Mouse (Mus musculus) forebrain, embryonic 14.5 days (tissue): ENCODE results near the gene Asb18. TPM values are rescaled to one million over a fixed set of nuclear protein-coding genes. Genes with fewer than 3 reads are reported as not detected.

Experiments
- ATAC-seq: fragments of 200-750 bp; cut with Nextera tagmentation; 2 replicates; pipeline ENCODE4 v1.8.0; 2017; ENCODE audit warnings: mild to moderate bottlenecking, moderate library complexity
- DNase-seq: peaks from one replicate; pipeline ENCODE4 v3.0.0-alpha.2; 2015; ENCODE audit warnings: low spot score
- H3K27ac ChIP-seq: fragments of 300-500 bp; sonication (generic); 2 replicates; pipeline ENCODE4 v1.5.1; 2014; ENCODE audit warnings: low read depth, mild to moderate bottlenecking, control low read depth, low read length, moderate library complexity
- H3K27me3 ChIP-seq: fragments of 300-500 bp; sonication (generic); replicated peaks from 2 replicates; pipeline ENCODE4 v1.6.1; 2014; ENCODE audit warnings: low read length, control low read depth, mixed read lengths; ENCODE audit not compliant: control insufficient read depth, insufficient read depth
- H3K36me3 ChIP-seq: fragments of 300-500 bp; sonication (generic); 2 replicates; pipeline ENCODE4 v1.6.1; 2014; ENCODE audit warnings: low read length, control low read depth; ENCODE audit not compliant: control insufficient read depth, insufficient read depth
- H3K4me1 ChIP-seq: fragments of 300-500 bp; sonication (generic); 2 replicates; pipeline ENCODE4 v1.6.1; 2014; ENCODE audit warnings: antibody characterized with exemption, low read length, control low read depth; ENCODE audit not compliant: control insufficient read depth, insufficient read depth
- H3K4me2 ChIP-seq: fragments of 300-500 bp; sonication (generic); 2 replicates; pipeline ENCODE4 v1.6.1; 2014; ENCODE audit warnings: mild to moderate bottlenecking, control low read depth, low read length
- H3K4me3 ChIP-seq: fragments of 300-500 bp; sonication (generic); 2 replicates; pipeline ENCODE4 v1.5.1; 2014; ENCODE audit warnings: low read depth, low read length, control low read depth
- H3K9ac ChIP-seq: fragments of 300-500 bp; sonication (generic); 2 replicates; pipeline ENCODE4 v1.6.1; 2014; ENCODE audit warnings: mild to moderate bottlenecking, low read length, control low read depth, moderate library complexity
- H3K9me3 ChIP-seq: fragments of 300-500 bp; sonication (generic); replicated peaks from 2 replicates; pipeline ENCODE4 v1.6.1; 2016; ENCODE audit warnings: low read length, control low read depth, mixed read lengths; ENCODE audit not compliant: control insufficient read depth
- WGBS: fragments of 180-500 bp; shearing (Covaris S2); extraction: QIAGEN DNeasy Blood & Tissue Kit; methylation state at CpG from one replicate; pipeline ENCODE4 v1.1.7; 2014; 5-methylcytosine and 5-hydroxymethylcytosine counted together
- polyA plus RNA-seq: library from polyadenylated mRNA; unstranded; fragments of >200 nt; fragmentation: Nextera tagmentation; extraction: Ambion mirVana; gene quantifications from 2 replicates; pipeline ENCODE4 v1.2.1, GENCODE M21; 2014

Asb18 gene
- polyA plus RNA-seq, 1 experiment from 2014 or later = 0.05 TPM

- peaks cover 9% of the 10 kb centered on the region for H3K4me1 ChIP-seq
- H3K4me2 ChIP-seq = 0 out of 2 replicates have a peak overlapping the region, but pooled peaks have one; percentile 16
- DNase-seq (no peak), ATAC-seq (no peak)
- no peak overlapping the region for H3K4me3 ChIP-seq
- H3K9me3 ChIP-seq = no peaks in the 10 kb centered on the region
- no peaks in the 10 kb centered on the region for H3K36me3 ChIP-seq
- H3K27ac ChIP-seq = no peak overlapping the region
- H3K27me3 ChIP-seq = peaks cover 97% of the 10 kb centered on the region
- no peak overlapping the region for H3K9ac ChIP-seq
- WGBS = under 1% methylated on average over 21 of the region's 21 CpGs
Measured at GRCm38 (mm10) chr1:89933786-89934185, 80.7 kb downstream of the Asb18 start.

GRCm38 (mm10) chr1:89933028-89933427 is 81.4 kb downstream of the Asb18 start:
- no peak overlapping the region for H3K4me3 ChIP-seq
- 3% methylated on average over 6 of the region's 6 CpGs for WGBS

DNA sequence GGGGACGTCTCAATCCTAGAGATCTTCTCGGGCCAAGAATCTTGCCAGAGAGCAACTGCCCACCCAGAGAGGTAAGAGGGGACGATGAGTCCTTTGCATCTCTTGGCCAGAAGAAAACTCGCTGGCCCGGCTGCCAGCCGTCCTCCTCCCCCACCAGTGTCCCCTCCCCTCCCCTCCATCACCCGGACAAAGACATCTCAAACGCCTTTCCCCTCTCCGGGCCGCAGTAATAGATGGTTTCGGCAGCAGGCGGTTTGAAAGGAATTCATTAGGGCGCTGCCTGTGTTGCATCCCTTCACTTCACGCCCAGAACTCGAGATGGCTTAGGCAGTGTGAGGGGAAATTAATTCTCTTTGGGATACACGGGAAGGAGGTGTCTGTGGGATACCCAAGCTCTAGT is 81.8 kb downstream of the Asb18 start:
- peaks cover 98% of the 10 kb centered on the region for H3K27me3 ChIP-seq
- no peak overlapping the region for H3K4me3 ChIP-seq
- no peaks in the 10 kb centered on the region for H3K36me3 ChIP-seq
- ATAC-seq = no peak
- peak; percentile 38 for DNase-seq
- peaks cover 9% of the 10 kb centered on the region for H3K4me1 ChIP-seq
- no peak overlapping the region for H3K9ac ChIP-seq
- H3K9me3 ChIP-seq = no peaks in the 10 kb centered on the region
- no peak overlapping the region; the same call in 1 of the 2 replicates for H3K4me2 ChIP-seq
- WGBS = 2% methylated on average over 16 of the region's 16 CpGs
- H3K27ac ChIP-seq = no peak overlapping the region; the same call in 1 of the 2 replicates

More at GRCm38 (mm10) chr1:89933028-89933427, 81.4 kb downstream of the Asb18 start:
- H3K27me3 ChIP-seq = peaks cover 98% of the 10 kb centered on the region
- H3K4me1 ChIP-seq = peaks cover 9% of the 10 kb centered on the region
- H3K4me2 ChIP-seq = no peak overlapping the region
- H3K36me3 ChIP-seq = no peaks in the 10 kb centered on the region
- H3K27ac ChIP-seq = no peak overlapping the region
- no peaks in the 10 kb centered on the region for H3K9me3 ChIP-seq
- no peak overlapping the region for H3K9ac ChIP-seq
- DNase-seq (peak; percentile 24), ATAC-seq (no peak)

DNA sequence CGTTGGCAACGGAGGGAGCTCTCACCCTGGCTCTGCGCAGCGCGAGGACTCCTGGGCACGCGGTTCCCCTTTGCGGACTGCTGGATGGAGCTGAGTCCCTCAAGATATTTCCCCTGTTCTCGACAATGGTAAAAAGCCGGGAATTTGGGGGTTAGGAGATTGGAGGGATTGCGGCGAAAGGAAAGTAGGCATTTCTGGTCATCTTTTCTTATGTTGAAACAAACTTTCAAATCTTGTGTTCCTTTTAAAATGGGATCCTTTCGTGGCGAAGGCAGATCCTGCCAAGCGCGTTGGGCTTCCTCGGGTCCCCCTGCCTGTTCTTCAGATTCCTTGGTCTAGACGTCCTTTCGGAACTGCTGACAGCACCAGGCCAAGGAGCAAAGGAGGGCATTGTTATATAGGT is 82.4 kb downstream of the Asb18 start:
- Histone ChIP-seq H3K27ac (no peak overlapping the region; the same call in 1 of the 2 replicates), H3K9ac (no peak overlapping the region), H3K4me1 (peaks cover 9% of the 10 kb centered on the region), H3K9me3 (no peaks in the 10 kb centered on the region), H3K36me3 (no peaks in the 10 kb centered on the region), H3K27me3 (peaks cover 98% of the 10 kb centered on the region), H3K4me2 (peak overlapping the region; percentile 50; the same call in 1 of the 2 replicates), H3K4me3 (peak overlapping the region; percentile 35; the same call in 1 of the 2 replicates)
- under 1% methylated on average over 19 of the region's 19 CpGs for WGBS
- DNase-seq (peak; percentile 33), ATAC-seq (no peak)

DNA sequence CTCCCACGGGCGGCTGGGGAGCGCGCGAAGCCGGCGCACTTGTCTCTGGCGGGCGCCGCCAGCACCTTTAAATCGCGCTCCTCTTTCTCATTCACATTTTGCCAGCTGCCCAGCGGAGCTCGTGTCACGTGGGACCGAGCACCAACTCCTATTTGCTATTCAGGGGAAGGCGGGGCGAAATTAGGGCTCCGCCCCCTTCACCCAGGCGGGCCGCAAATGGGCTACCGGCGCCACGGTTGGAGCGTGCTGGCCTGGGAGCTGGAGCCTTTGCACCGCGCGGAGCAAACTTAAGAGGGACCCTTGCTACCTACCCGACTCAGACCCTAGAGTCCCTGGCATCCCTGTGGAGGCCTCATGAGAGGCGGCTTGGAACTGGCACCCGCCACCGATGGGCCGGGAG is 83.3 kb downstream of the Asb18 start, which contains the start of gene Gbx2:
Gbx2 (minus strand) TSS at position 60 of the 400 bp plus-strand sequence.
- under 1% methylated on average over 33 of the region's 33 CpGs for WGBS
- Histone ChIP-seq H3K27me3 (peaks cover 98% of the 10 kb centered on the region), H3K9ac (peak within 1 kb of the TSS; percentile 44), H3K4me3 (peak within 1 kb of the TSS; percentile 35), H3K4me1 (peaks cover 9% of the 10 kb centered on the region), H3K4me2 (peak within 1 kb of the TSS; percentile 50), H3K36me3 (no peaks in the 10 kb centered on the region), H3K9me3 (no peaks in the 10 kb centered on the region), H3K27ac (peak within 1 kb of the TSS; percentile 40; the same call in 1 of the 2 replicates)
- peak; percentile 66 for ATAC-seq
- DNase-seq = peak; percentile 83

DNA sequence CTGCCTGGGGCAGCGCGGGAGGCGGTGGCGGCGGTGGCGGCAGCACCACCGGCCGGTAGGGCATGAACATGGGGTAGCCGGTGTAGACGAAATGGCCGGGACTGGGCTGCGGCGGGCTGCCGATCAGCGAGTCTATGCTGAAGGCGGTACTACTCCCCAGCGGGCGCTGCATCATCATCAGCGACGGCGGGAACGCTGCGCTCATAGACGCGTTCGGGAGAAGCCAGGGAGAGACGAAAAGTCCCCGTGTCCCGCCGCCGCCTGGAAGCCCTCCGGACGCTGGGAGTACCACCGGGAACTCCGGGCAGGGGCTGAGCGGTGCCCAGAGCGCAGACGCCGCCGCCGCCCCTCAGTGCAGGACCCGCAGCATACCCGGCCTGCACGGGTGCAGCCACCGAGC is 83.9 kb downstream of the Asb18 start:
- WGBS = under 1% methylated on average over 30 of the region's 45 CpGs

DNA sequence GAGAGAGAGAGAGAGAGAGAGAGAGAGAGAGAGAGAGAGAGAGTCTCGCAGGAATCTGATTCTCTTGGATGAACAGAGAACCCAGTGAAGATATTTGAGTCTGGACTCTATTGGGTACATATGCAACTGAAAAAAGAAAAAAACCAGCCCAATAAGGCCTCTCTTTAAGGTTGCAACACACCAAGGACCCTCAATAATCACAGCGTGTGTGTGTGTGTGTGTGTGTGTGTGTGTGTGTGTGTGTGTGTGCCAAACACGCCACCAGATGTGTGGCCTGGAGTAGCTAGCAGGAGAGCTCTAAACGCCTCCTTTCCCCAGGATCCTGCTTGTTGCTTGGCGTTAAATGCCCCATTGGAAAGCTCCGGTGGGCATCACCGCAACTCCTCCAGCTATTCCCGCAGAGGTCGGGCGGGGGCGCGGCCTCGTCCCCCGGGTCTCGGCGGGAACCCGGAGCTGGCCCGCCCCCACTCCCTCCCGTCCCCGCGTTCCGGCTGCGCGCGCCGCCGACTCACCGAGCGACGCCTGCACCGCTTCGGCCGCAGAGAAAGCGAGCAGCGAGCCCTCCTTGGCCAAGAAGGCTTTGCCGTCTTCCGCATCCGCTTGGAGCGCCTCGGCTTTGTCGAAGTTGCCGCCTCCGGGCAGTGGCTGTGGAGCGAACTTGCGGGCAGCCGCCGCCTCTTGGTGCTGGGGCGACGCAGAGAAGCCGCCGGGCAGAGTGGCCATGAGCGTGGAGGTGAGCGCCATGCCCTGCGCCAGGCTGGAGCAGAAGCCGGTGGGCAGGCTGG is 84.6 kb downstream of the Asb18 start:
- Histone ChIP-seq H3K4me2 (peak overlapping the region; percentile 50), H3K4me1 (peaks cover 11% of the 10 kb centered on the region), H3K36me3 (no peaks in the 10 kb centered on the region), H3K9ac (peak overlapping the region; percentile 44), H3K27me3 (peaks cover 97% of the 10 kb centered on the region), H3K4me3 (peak overlapping the region; percentile 35), H3K27ac (peak overlapping the region; percentile 40; the same call in 1 of the 2 replicates), H3K9me3 (no peaks in the 10 kb centered on the region)
- peak; percentile 19 for DNase-seq
- 0% methylated on average over 54 of the region's 55 CpGs for WGBS
- no peak for ATAC-seq

More for the DNA sequence above, 83.9 kb downstream of the Asb18 start:
- Histone ChIP-seq H3K36me3 (no peaks in the 10 kb centered on the region), H3K9me3 (no peaks in the 10 kb centered on the region), H3K27ac (peak overlapping the region; percentile 40; the same call in 1 of the 2 replicates), H3K9ac (peak overlapping the region; percentile 44), H3K4me2 (peak overlapping the region; percentile 50), H3K4me3 (peak overlapping the region; percentile 35), H3K4me1 (peaks cover 9% of the 10 kb centered on the region), H3K27me3 (peaks cover 97% of the 10 kb centered on the region)
- DNase-seq (peak; percentile 32), ATAC-seq (no peak; the same call in 1 of the 2 replicates)

- no peak for ATAC-seq
- no peak for DNase-seq
- Histone ChIP-seq H3K4me2 (0 out of 2 replicates have a peak overlapping the region, but pooled peaks have one; percentile 20), H3K4me3 (peak overlapping the region; percentile 35), H3K36me3 (no peaks in the 10 kb centered on the region), H3K9me3 (no peaks in the 10 kb centered on the region), H3K27ac (no peak overlapping the region), H3K27me3 (peaks cover 97% of the 10 kb centered on the region), H3K4me1 (peaks cover 13% of the 10 kb centered on the region), H3K9ac (0 out of 2 replicates have a peak overlapping the region, but pooled peaks have one; percentile 1)
- 2% methylated on average over 6 of the region's 6 CpGs for WGBS
Measured at GRCm38 (mm10) chr1:89929181-89929580, 85.3 kb downstream of the Asb18 start.
